Mouse (Mus musculus): ENCODE measurements around the gene Pkig. TPM values are rescaled to one million over a fixed set of nuclear protein-coding genes. Genes with fewer than 3 reads are reported as not detected.

Pkig gene
- polyA plus RNA-seq, 1 experiment from 2014 or later = 173 TPM

DNA sequence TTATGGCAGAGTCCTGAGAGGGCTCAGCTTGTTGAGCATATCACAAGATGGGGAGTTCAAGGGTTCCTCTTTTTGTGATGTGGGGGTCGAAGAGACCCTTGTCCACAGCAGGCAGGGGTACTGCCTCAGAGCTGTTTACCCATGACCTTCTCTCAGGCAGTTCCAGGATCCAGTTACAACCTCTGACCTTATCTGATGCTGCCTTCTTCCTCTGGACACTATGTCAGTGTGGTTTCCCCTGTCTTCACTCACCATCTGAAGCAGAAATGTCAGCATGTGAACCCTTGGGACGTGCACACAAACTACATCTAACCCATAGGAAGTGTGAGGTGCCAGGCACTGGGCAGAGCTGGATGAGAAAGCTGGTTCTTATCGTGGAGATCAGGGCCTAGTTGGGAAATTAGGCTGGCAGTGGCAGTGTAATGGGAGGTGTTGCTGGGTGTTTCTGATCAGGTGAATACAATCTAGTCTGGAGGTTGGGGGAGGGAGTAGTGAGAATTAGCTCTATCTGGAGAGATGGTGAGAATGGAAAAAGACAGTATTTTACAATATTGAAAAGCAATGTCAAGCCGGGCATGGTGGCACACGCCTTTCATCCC is 2.0 kb downstream of the Pkig start:
- H3K4me2 ChIP-seq (ENCODE audit: low read depth, low read length) = no peak overlapping the region
- no peak overlapping the region for H3K27ac ChIP-seq (replicated peaks; ENCODE audit: low read depth, low read length)
- no peaks in the 10 kb centered on the region for H3K4me1 ChIP-seq (ENCODE audit: control insufficient read depth, insufficient read depth, low read length)
- H3K27me3 ChIP-seq (ENCODE audit: control insufficient read depth, insufficient read depth, low read length) = no peaks in the 10 kb centered on the region
- 66% methylated on average over 5 of the region's 5 CpGs for WGBS
- H3K36me3 ChIP-seq (replicated peaks; ENCODE audit: control insufficient read depth, insufficient read depth, low read depth, low read length) = no peaks in the 10 kb centered on the region
- ATAC-seq (replicated peaks; ENCODE audit: insufficient number of reproducible peaks, low FRiP score, low TSS enrichment, low read depth) = no peak
- H3K9ac ChIP-seq (replicated peaks; ENCODE audit: low read length) = no peak overlapping the region
- no peaks in the 10 kb centered on the region for H3K9me3 ChIP-seq (replicated peaks; ENCODE audit: control insufficient read depth, low read length)
- DNase-seq (ENCODE audit: low spot score) = no peak
- H3K4me3 ChIP-seq (ENCODE audit: low read depth, low read length) = no peak overlapping the region

DNA sequence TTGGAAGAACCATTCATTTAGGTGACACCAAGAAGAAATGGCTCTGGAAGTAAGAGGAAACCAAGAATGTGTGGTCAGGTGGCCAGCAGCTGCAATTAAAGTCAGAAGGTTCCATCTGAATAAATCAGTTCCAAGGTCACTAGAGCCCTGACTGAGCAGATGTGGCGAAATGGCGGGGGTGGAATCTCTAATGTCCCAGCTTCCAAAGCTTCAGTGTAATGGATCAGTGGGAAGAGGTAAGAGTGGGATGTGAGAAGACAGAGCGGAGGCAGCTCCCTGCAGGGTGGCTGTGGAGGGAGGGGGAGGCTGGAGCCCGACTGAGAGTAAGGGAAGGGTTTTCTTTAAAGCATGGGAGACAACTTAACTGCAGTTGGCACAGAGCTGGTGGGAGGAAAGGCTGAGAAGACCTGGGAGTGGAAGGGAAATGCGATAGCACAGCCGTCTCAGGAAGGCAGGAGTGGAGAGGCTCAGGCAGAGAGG is 3.2 kb downstream of the Pkig start:
- Histone ChIP-seq H3K27me3 (ENCODE audit: control insufficient read depth, insufficient read depth, low read length) (no peaks in the 10 kb centered on the region), H3K36me3 (replicated peaks; ENCODE audit: control insufficient read depth, insufficient read depth, low read depth, low read length) (no peaks in the 10 kb centered on the region), H3K9me3 (replicated peaks; ENCODE audit: control insufficient read depth, low read length) (no peaks in the 10 kb centered on the region), H3K9ac (replicated peaks; ENCODE audit: low read length) (no peak overlapping the region), H3K4me1 (ENCODE audit: control insufficient read depth, insufficient read depth, low read length) (no peaks in the 10 kb centered on the region), H3K4me3 (ENCODE audit: low read depth, low read length) (no peak overlapping the region), H3K4me2 (ENCODE audit: low read depth, low read length) (no peak overlapping the region), H3K27ac (replicated peaks; ENCODE audit: low read depth, low read length) (no peak overlapping the region)
- DNase-seq (ENCODE audit: low spot score) = no peak
- 56% methylated on average over 6 of the region's 6 CpGs for WGBS
- ATAC-seq (replicated peaks; ENCODE audit: insufficient number of reproducible peaks, low FRiP score, low TSS enrichment, low read depth) = no peak

DNA sequence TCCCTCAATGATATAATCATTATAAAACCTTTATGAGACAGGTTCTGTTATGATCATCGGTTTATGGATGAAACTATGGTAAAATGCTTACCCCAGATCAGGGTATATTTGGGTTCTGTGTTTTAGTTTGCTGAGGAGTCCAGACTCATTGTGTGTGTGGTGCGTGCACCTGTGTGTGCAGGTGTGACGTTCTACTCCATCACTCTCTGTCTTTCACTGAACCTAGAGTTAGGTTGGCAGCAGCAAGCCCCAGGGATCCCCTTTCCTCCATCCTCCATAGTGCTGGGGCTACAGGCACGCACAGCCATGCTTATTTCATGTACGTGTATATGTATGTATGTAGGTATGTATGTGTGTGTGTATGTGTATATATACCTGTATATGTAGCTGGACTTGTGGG is 3.9 kb downstream of the Pkig start:
- Histone ChIP-seq H3K9me3 (replicated peaks; ENCODE audit: control insufficient read depth, low read length) (no peaks in the 10 kb centered on the region), H3K27me3 (ENCODE audit: control insufficient read depth, insufficient read depth, low read length) (no peaks in the 10 kb centered on the region), H3K4me2 (ENCODE audit: low read depth, low read length) (no peak overlapping the region), H3K36me3 (replicated peaks; ENCODE audit: control insufficient read depth, insufficient read depth, low read depth, low read length) (no peaks in the 10 kb centered on the region), H3K9ac (replicated peaks; ENCODE audit: low read length) (no peak overlapping the region), H3K27ac (replicated peaks; ENCODE audit: low read depth, low read length) (no peak overlapping the region), H3K4me1 (ENCODE audit: control insufficient read depth, insufficient read depth, low read length) (no peaks in the 10 kb centered on the region), H3K4me3 (ENCODE audit: low read depth, low read length) (no peak overlapping the region)
- no peak for ATAC-seq (replicated peaks; ENCODE audit: insufficient number of reproducible peaks, low FRiP score, low TSS enrichment, low read depth)
- WGBS = 95% methylated on average over 5 of the region's 5 CpGs
- no peak for DNase-seq (ENCODE audit: low spot score)

DNA sequence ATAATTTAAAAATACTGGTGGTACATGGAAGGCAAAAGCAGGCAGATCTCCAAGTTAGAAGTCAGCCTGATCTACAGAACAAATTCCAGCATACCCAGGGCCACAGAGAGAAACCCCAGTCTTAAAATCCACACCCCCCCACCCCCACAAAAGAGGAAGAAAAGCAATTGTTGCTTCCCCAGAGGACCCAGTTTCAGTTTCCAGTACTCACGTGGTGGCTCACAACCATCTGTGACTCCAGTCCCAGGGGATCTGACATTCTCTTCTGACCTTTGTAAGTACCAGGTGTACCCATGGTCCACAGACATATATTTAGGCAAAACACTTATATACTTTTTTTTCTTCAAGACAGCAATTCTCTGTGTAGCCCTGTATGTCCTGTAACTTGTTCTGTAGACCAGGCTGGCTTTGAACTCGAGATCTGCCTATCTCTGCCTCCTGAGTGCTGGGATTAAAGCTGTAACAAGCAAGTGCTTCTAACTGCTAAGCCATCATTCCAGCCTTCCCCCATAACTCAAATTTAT is 4.6 kb downstream of the Pkig start:
- Histone ChIP-seq H3K4me2 (ENCODE audit: low read depth, low read length) (no peak overlapping the region), H3K27me3 (ENCODE audit: control insufficient read depth, insufficient read depth, low read length) (no peaks in the 10 kb centered on the region), H3K27ac (replicated peaks; ENCODE audit: low read depth, low read length) (no peak overlapping the region), H3K4me3 (ENCODE audit: low read depth, low read length) (no peak overlapping the region), H3K4me1 (ENCODE audit: control insufficient read depth, insufficient read depth, low read length) (no peaks in the 10 kb centered on the region), H3K36me3 (replicated peaks; ENCODE audit: control insufficient read depth, insufficient read depth, low read depth, low read length) (no peaks in the 10 kb centered on the region), H3K9me3 (replicated peaks; ENCODE audit: control insufficient read depth, low read length) (no peaks in the 10 kb centered on the region), H3K9ac (replicated peaks; ENCODE audit: low read length) (no peak overlapping the region)
- no peak for DNase-seq (ENCODE audit: low spot score)
- 50% methylated on average over 2 of the region's 2 CpGs for WGBS
- no peak for ATAC-seq (replicated peaks; ENCODE audit: insufficient number of reproducible peaks, low FRiP score, low TSS enrichment, low read depth)

DNA sequence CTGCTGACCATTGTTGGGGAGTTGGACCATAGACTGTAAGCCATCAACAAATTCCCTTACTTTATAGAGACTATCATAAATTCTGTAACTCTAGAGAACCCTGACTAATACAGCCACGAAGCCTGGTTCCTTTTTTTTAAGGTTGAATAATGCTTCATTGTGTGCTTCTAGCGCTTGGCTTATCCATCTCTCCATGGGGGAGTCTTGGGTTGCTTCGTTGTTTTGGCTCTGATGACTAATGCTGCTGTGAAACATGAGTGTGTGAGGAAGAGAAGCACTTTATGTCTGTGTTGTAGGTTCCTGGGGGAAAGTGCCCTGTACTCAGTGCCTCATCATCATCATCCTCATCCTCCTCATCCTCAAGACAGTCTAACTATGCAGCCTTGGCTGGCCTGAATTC is 5.7 kb downstream of the Pkig start:
- H3K36me3 ChIP-seq (replicated peaks; ENCODE audit: control insufficient read depth, insufficient read depth, low read depth, low read length) = no peaks in the 10 kb centered on the region
- no peak overlapping the region for H3K4me3 ChIP-seq (ENCODE audit: low read depth, low read length)
- DNase-seq (ENCODE audit: low spot score) (no peak), ATAC-seq (replicated peaks; ENCODE audit: insufficient number of reproducible peaks, low FRiP score, low TSS enrichment, low read depth) (no peak)
- H3K4me1 ChIP-seq (ENCODE audit: control insufficient read depth, insufficient read depth, low read length) = no peaks in the 10 kb centered on the region
- H3K27me3 ChIP-seq (ENCODE audit: control insufficient read depth, insufficient read depth, low read length) = no peaks in the 10 kb centered on the region
- no peaks in the 10 kb centered on the region for H3K9me3 ChIP-seq (replicated peaks; ENCODE audit: control insufficient read depth, low read length)
- H3K27ac ChIP-seq (replicated peaks; ENCODE audit: low read depth, low read length) = no peak overlapping the region
- 60% methylated on average over 3 of the region's 3 CpGs for WGBS
- no peak overlapping the region for H3K9ac ChIP-seq (replicated peaks; ENCODE audit: low read length)
- H3K4me2 ChIP-seq (ENCODE audit: low read depth, low read length) = no peak overlapping the region

DNA sequence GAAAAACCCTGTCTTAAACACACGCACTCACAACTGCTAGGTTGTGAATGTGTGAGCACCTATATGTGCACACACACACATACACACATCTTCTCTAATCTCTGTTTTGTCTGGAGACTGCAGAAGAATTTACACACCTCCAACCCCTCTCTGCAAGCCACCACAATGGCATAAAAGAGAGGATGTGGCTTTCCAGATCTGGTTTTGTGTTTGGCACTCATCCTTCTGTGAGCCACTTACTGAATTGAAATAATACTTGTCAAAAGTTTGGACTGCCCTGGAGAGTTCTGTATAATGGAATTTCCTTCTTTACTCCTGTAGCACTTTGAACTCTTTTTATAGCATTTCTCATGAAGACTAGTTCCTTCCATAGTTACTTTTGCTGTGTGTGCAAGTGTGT is 8.9 kb downstream of the Pkig start:
- no peaks in the 10 kb centered on the region for H3K27me3 ChIP-seq (ENCODE audit: control insufficient read depth, insufficient read depth, low read length)
- H3K4me1 ChIP-seq (ENCODE audit: control insufficient read depth, insufficient read depth, low read length) = no peaks in the 10 kb centered on the region
- DNase-seq (ENCODE audit: low spot score) = no peak
- WGBS = 85% methylated on average over 1 of the region's 1 CpGs
- H3K36me3 ChIP-seq (replicated peaks; ENCODE audit: control insufficient read depth, insufficient read depth, low read depth, low read length) = no peaks in the 10 kb centered on the region
- H3K9ac ChIP-seq (replicated peaks; ENCODE audit: low read length) = no peak overlapping the region
- H3K27ac ChIP-seq (replicated peaks; ENCODE audit: low read depth, low read length) = no peak overlapping the region
- H3K4me2 ChIP-seq (ENCODE audit: low read depth, low read length) = no peak overlapping the region
- ATAC-seq (replicated peaks; ENCODE audit: insufficient number of reproducible peaks, low FRiP score, low TSS enrichment, low read depth) = no peak
- no peak overlapping the region for H3K4me3 ChIP-seq (ENCODE audit: low read depth, low read length)
- H3K9me3 ChIP-seq (replicated peaks; ENCODE audit: control insufficient read depth, low read length) = no peaks in the 10 kb centered on the region

DNA sequence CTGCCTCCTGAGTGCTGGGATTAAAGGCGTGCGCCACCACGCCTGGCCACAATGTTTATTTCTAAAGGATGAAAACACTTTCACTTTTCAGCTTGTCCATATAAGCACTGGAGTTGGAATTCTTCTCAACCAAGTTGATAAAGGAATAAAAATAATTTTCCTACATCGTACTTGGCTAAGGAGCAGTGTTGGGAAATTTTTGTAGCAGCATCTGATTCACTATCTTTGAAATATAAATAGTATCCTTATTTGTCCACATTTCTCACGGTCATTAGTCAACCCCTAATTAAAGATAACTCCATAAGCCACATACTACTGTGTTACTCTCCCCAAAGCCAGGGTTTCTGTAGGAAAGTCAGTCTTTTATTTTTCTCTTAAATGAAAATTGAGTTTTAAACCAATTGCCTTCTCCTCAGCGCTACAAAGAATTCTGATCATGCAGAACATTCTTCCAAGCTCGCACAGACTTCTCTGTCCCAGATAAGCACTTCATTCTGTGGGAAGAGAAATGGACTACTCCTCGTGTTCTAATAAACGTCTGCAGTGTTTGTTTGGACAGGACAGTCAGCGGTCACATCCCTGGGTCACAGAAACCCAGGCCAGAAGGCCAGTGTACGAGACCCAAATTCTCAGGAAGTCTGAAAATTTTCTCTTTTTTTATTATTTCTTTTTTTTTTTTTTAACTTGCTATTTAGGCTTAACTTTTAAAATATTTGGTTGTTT is 12.8 kb downstream of the Pkig start:
- ATAC-seq (replicated peaks; ENCODE audit: insufficient number of reproducible peaks, low FRiP score, low TSS enrichment, low read depth) (no peak), DNase-seq (ENCODE audit: low spot score) (no peak)
- Histone ChIP-seq H3K27me3 (ENCODE audit: control insufficient read depth, insufficient read depth, low read length) (no peaks in the 10 kb centered on the region), H3K27ac (replicated peaks; ENCODE audit: low read depth, low read length) (no peak overlapping the region), H3K9me3 (replicated peaks; ENCODE audit: control insufficient read depth, low read length) (no peaks in the 10 kb centered on the region), H3K36me3 (replicated peaks; ENCODE audit: control insufficient read depth, insufficient read depth, low read depth, low read length) (no peaks in the 10 kb centered on the region), H3K4me3 (ENCODE audit: low read depth, low read length) (no peak overlapping the region), H3K9ac (replicated peaks; ENCODE audit: low read length) (no peak overlapping the region), H3K4me1 (ENCODE audit: control insufficient read depth, insufficient read depth, low read length) (peaks cover 3% of the 10 kb centered on the region; the same call in 1 of the 2 replicates), H3K4me2 (ENCODE audit: low read depth, low read length) (no peak overlapping the region)
- 87% methylated on average over 11 of the region's 11 CpGs for WGBS

DNA sequence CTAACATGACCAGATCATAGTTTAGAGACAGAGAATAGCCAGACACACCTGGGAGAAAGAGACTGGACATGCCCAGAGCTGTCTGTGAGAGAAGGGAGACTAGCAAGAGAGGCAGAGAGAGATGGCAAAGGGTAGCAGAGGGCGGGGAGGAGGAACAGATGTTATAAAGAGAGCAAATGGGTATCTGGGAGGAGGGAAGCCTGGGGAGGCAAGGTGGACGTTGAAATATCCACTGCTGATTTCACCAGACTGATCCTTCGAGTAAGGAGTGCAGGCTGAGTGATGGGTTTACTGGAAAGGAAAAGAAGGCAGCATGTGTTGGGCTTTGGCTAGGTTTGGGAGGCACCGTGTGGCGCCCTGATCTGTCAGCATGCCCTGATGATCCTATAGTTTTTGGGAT is 16.2 kb downstream of the Pkig start:
- no peak overlapping the region for H3K27ac ChIP-seq (replicated peaks; ENCODE audit: low read depth, low read length)
- WGBS = 75% methylated on average over 5 of the region's 5 CpGs
- peaks cover 3% of the 10 kb centered on the region; the same call in 1 of the 2 replicates for H3K4me1 ChIP-seq (ENCODE audit: control insufficient read depth, insufficient read depth, low read length)
- ATAC-seq (replicated peaks; ENCODE audit: insufficient number of reproducible peaks, low FRiP score, low TSS enrichment, low read depth) = no peak
- no peaks in the 10 kb centered on the region for H3K27me3 ChIP-seq (ENCODE audit: control insufficient read depth, insufficient read depth, low read length)
- no peak overlapping the region for H3K9ac ChIP-seq (replicated peaks; ENCODE audit: low read length)
- no peak overlapping the region for H3K4me3 ChIP-seq (ENCODE audit: low read depth, low read length)
- H3K9me3 ChIP-seq (replicated peaks; ENCODE audit: control insufficient read depth, low read length) = no peaks in the 10 kb centered on the region
- no peaks in the 10 kb centered on the region for H3K36me3 ChIP-seq (replicated peaks; ENCODE audit: control insufficient read depth, insufficient read depth, low read depth, low read length)
- no peak for DNase-seq (ENCODE audit: low spot score)
- H3K4me2 ChIP-seq (ENCODE audit: low read depth, low read length) = no peak overlapping the region

Data from embryonic facial prominence, embryonic 11.5 days (tissue).